Comparison of ENCODE assay signal across 8 mouse cellular contexts in genomic region chr11:44211871-44212441, GRCm38 (mm10).
DNase-seq lines count a peak whose midpoint lies in the region; ATAC-seq and TF ChIP-seq lines count a peak whose summit lies in the region.

No protein-coding gene starts in this region.

- no peak overlapping the region for H3K4me3 ChIP-seq in ES-E14 (ENCODE audit: insufficient read depth in 1 of 2, low read depth in 1 of 2, low read length in 2 of 2, poor library complexity in 1 of 2, severe bottlenecking in 1 of 2)

- H3K36me3 ChIP-seq in ES-E14 (ENCODE audit: control insufficient read depth, insufficient read depth, low read length, poor library complexity, severe bottlenecking): no peaks in the 10 kb centered on the region
- no peaks in the 10 kb centered on the region for H3K36me3 ChIP-seq in splenic B cell, adult 2 months (ENCODE audit: control insufficient read depth, insufficient read depth, low read length, poor library complexity, severe bottlenecking)

- ATAC-seq in CD4-positive, CD25-positive, alpha-beta regulatory T cell, adult 4 months: no peak

- DNase-seq in CD4-positive, CD25-positive, alpha-beta regulatory T cell, adult 2 months (ENCODE audit: low read depth, low spot score): peak; percentile 17
- DNase-seq in ES-E14 (ENCODE audit: low read depth, low spot score): peak; percentile 49
- DNase-seq in cerebellum, postnatal 25 days: peak; percentile 20 to 44
- peak; percentile 41 for DNase-seq in heart, adult 8-10 months (ENCODE audit: low spot score)
- DNase-seq in kidney, postnatal 14 days: peak; percentile 76
- DNase-seq in lung, postnatal 25 days (ENCODE audit: low spot score): peak; percentile 46
- DNase-seq in splenic B cell, adult 2 months (ENCODE audit: low read depth, low spot score): peak; percentile 20

- H3K27me3 ChIP-seq in splenic B cell, adult 2 months (ENCODE audit: control insufficient read depth, insufficient read depth, low read length, poor library complexity, severe bottlenecking): no peaks in the 10 kb centered on the region; the same call in 1 of the 2 replicates

- no peak overlapping the region for H3K9ac ChIP-seq in ES-E14 (ENCODE audit: insufficient read depth, low read depth, low read length, poor library complexity, severe bottlenecking)

- no peaks in the 10 kb centered on the region for H3K4me1 ChIP-seq in ES-E14 (ENCODE audit: control insufficient read depth in 2 of 2, insufficient read depth in 2 of 2, low read length in 2 of 2, poor library complexity in 1 of 2)

- H3K9me3 ChIP-seq in ES-E14 (ENCODE audit: control insufficient read depth, insufficient read depth, low read depth, low read length): no peaks in the 10 kb centered on the region

- in situ Hi-C loops in ES-E14 (cut with MboI; ENCODE audit: low sequenced_read_pairs in 2 of 2, unreplicated experiment in 2 of 2): no loop called here

- H3K27ac ChIP-seq in ES-E14 (ENCODE audit: insufficient read depth, low read depth, low read length, poor library complexity, severe bottlenecking): no peak overlapping the region

TF ChIP-seq in ES-E14, 5 proteins besides CTCF, POLR2A, EP300 and RAD21:
- TF ChIP-seq HCFC1 (IDR thresholded peaks at IDR 0.05; ENCODE audit: borderline replicate concordance, insufficient read depth, low read length) (no peak), ZC3H11A (IDR thresholded peaks at IDR 0.05; ENCODE audit: borderline replicate concordance, low read depth, low read length) (peak; percentile 54; the same call in 1 of the 2 replicates), ZNF384 (IDR thresholded peaks at IDR 0.05; ENCODE audit: low read depth, low read length) (no peak)

Comparison
In these comparisons a context has a peak if more than half of its experiments do, and no peak if none do; other contexts are left out.
1. DNase-seq: peak in every context shown above with its lines; median percentile 76 in kidney, postnatal 14 days; 49 in ES-E14; 46 in lung, postnatal 25 days; 41 in heart, adult 8-10 months; 32 in cerebellum, postnatal 25 days; 20 in splenic B cell, adult 2 months; 17 in CD4-positive, CD25-positive, alpha-beta regulatory T cell, adult 2 months.